Mouse (Mus musculus) C2C12 (cell line): Measurements from ENCODE around the gene Chd1.

Experiments
- CEBPB ChIP-seq: IDR thresholded peaks from one replicate; pipeline ENCODE4 v1.6.1; 2011; ENCODE audit warnings: low read depth, mild to moderate bottlenecking, control low read depth, moderate library complexity
- CTCF ChIP-seq: IDR thresholded peaks from one replicate; pipeline ENCODE4 v1.5.1; 2011; ENCODE audit not compliant: control insufficient read depth, insufficient read depth, insufficient read length
- FOSL1 ChIP-seq: IDR thresholded peaks from one replicate; pipeline ENCODE4 v1.8.0; 2011; ENCODE audit warnings: mild to moderate bottlenecking, low read length; ENCODE audit not compliant: poor library complexity, insufficient read depth, severe bottlenecking
- MYOG ChIP-seq: IDR thresholded peaks from one replicate; pipeline ENCODE4 v1.6.1; 2011; ENCODE audit not compliant: control insufficient read depth, insufficient read length; ENCODE audit errors: extremely low read depth
- USF1 ChIP-seq: IDR thresholded peaks from one replicate; pipeline ENCODE4 v1.6.1; 2011; ENCODE audit warnings: low read depth, mild to moderate bottlenecking, control low read depth, moderate library complexity

DNA sequence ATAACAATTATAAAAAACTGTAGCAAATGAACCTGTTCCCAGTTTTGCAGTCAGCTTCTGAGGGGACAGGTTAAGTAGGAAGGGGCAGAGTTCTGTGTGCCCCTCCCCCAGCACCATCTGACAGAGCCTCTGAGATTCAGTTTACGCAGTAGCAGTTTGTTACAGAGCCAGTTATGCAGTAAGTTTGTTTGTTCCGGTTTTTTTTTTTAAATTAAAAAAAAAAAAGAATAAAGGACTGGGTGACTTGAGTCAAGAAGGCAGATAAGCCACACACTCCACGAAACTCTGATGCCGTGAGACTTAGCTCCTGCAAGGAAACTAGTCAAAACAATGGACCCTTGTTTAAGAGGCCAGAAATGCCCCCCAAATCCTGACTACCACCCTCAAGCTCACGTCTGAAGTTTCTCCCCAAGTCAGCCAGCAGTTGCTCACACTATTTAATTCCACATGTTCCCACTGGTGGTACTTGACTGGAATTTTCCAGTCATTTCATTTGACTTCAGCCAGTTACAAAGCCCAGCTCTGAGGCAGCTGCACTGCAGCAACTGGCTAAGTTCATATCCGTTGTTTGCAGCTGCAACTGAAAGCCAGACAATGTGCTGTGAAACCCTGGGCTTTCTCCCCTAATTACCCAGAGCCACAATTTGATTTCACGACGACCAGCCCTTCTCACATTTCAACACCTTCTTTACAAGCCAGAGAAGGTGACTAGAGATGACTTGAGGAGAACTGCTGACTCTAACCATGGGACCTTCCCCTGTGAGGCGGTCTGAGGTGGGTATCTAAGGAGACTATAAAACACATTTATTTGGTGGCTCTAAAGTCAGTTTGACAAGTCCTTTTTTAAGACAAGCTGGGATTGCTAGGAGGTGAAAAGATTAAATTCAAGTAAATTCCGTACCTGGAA lies 104.0 kb downstream of the Chd1 start:
- TF ChIP-seq FOSL1 (no peak), CTCF (no peak), MYOG (no peak), USF1 (no peak), CEBPB (no peak)
